In the genomic region with DNA sequence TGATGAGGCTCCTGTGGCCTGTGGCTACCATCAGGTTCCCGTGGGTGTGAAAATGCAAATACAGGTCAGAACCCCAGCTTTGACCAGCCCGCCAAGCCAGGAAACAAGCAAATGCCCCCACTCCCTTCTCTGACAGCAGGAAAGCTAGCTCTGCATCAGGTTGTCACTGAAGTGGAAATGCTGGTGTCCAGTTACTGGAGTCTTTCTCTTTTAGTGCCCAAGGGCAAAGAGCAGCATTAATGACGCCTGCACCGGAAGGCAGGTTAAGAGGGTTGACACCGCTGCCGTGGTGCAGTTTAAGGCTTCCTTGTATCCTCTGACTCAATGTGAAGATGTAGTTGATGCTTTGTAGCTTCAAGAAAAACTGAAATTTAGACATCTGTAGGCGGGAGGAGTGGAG, we compare ENCODE assay signal across 14 mouse cellular contexts.
DNase-seq lines count a peak whose midpoint lies in the region; ATAC-seq and TF ChIP-seq lines count a peak whose summit lies in the region.
"Had no signal": no experiment of that assay in that cellular context is flagged by ENCODE, and none has a peak within 500 bp of the region (broad histone marks: within the 10 kb centered on the region; RNA-seq: fewer than 3 reads in every experiment).

No protein-coding gene starts in this region.

- no peaks in the 10 kb centered on the region; the same call in none of the 2 replicates for H3K27me3 ChIP-seq in hindbrain, embryonic 10.5 days (ENCODE audit: insufficient read depth, poor library complexity, severe bottlenecking)
- no peaks in the 10 kb centered on the region for H3K27me3 ChIP-seq in hindbrain, embryonic 13.5 days
- no peaks in the 10 kb centered on the region for H3K27me3 ChIP-seq in midbrain, embryonic 13.5 days
- H3K27me3 ChIP-seq in hindbrain, postnatal 0 days (ENCODE audit: insufficient read depth, low read length): no peaks in the 10 kb centered on the region
- H3K27me3 ChIP-seq: forebrain, embryonic 15.5 days; lung, embryonic 15.5 days had no signal

- no peaks in the 10 kb centered on the region for H3K36me3 ChIP-seq in hindbrain, embryonic 10.5 days
- H3K36me3 ChIP-seq in hindbrain, embryonic 13.5 days: no peaks in the 10 kb centered on the region
- no peaks in the 10 kb centered on the region for H3K36me3 ChIP-seq in midbrain, embryonic 13.5 days
- no peaks in the 10 kb centered on the region for H3K36me3 ChIP-seq in hindbrain, postnatal 0 days (ENCODE audit: insufficient read depth, low read length)
- H3K36me3 ChIP-seq: forebrain, embryonic 15.5 days; liver, embryonic 12.5 days; lung, embryonic 15.5 days had no signal

- H3K27ac ChIP-seq in hindbrain, embryonic 10.5 days: no peak overlapping the region
- H3K27ac ChIP-seq in hindbrain, embryonic 13.5 days: no peak overlapping the region
- no peak overlapping the region for H3K27ac ChIP-seq in midbrain, embryonic 13.5 days
- H3K27ac ChIP-seq in hindbrain, postnatal 0 days: no peak overlapping the region
- H3K27ac ChIP-seq: forebrain, embryonic 15.5 days; liver, embryonic 12.5 days; lung, embryonic 15.5 days had no signal

- DNase-seq in hindbrain, embryonic 10.5 days (ENCODE audit: low spot score): peak; percentile 38
- DNase-seq in kidney, adult 18-20 months: peak; percentile 15
- peak; percentile 21 for DNase-seq in kidney, postnatal 14 days
- DNase-seq in left cerebral cortex, adult 8-10 months (ENCODE audit: low spot score in 2 of 2): no peak
- no peak for DNase-seq in hindbrain, postnatal 0 days (ENCODE audit: low spot score)
- DNase-seq in lung, postnatal 4 days: no peak
- DNase-seq: heart, adult 18-20 months; thymus, adult 2 months had no signal

- peaks cover 16% of the 10 kb centered on the region; the same call in 1 of the 2 replicates for H3K4me1 ChIP-seq in hindbrain, embryonic 10.5 days (replicated peaks)
- 0 out of 2 replicates have a peak, but pooled peaks cover 4% of the 10 kb centered on the region for H3K4me1 ChIP-seq in hindbrain, embryonic 13.5 days (replicated peaks)
- H3K4me1 ChIP-seq in midbrain, embryonic 13.5 days (replicated peaks): 0 out of 2 replicates have a peak, but pooled peaks cover 3% of the 10 kb centered on the region
- no peaks in the 10 kb centered on the region for H3K4me1 ChIP-seq in hindbrain, postnatal 0 days (ENCODE audit: insufficient read depth, low read length)
- H3K4me1 ChIP-seq: liver, embryonic 12.5 days; lung, embryonic 15.5 days had no signal

- ATAC-seq in hindbrain, embryonic 13.5 days (ENCODE audit: low FRiP score): no peak
- no peak for ATAC-seq in midbrain, embryonic 13.5 days
- ATAC-seq in hindbrain, postnatal 0 days: no peak
- ATAC-seq: forebrain, embryonic 15.5 days; inflammation-experienced regulatory T-cells, adult 6 months; liver, embryonic 12.5 days had no signal

- no peak for TF ChIP-seq CTCF in hindbrain, postnatal 0 days (IDR thresholded peaks at IDR 0.05; ENCODE audit: low read depth)

- 27% methylated on average over 7 of the region's 7 CpGs for WGBS in hindbrain, embryonic 10.5 days
- WGBS in hindbrain, embryonic 13.5 days: 32% methylated on average over 7 of the region's 7 CpGs
- WGBS in midbrain, embryonic 13.5 days: 40% methylated on average over 7 of the region's 7 CpGs
- 40% methylated on average over 7 of the region's 7 CpGs for WGBS in hindbrain, postnatal 0 days

- H3K9me3 ChIP-seq in hindbrain, embryonic 10.5 days: no peaks in the 10 kb centered on the region
- no peaks in the 10 kb centered on the region for H3K9me3 ChIP-seq in hindbrain, embryonic 13.5 days
- no peaks in the 10 kb centered on the region for H3K9me3 ChIP-seq in midbrain, embryonic 13.5 days
- H3K9me3 ChIP-seq in hindbrain, postnatal 0 days (ENCODE audit: low read length): no peaks in the 10 kb centered on the region
- H3K9me3 ChIP-seq: forebrain, embryonic 15.5 days; liver, embryonic 12.5 days; lung, embryonic 15.5 days had no signal

- H3K4me2 ChIP-seq in hindbrain, embryonic 13.5 days: no peak overlapping the region
- no peak overlapping the region for H3K4me2 ChIP-seq in midbrain, embryonic 13.5 days (replicated peaks)
- H3K4me2 ChIP-seq in hindbrain, postnatal 0 days (ENCODE audit: low read depth, low read length): no peak overlapping the region
- H3K4me2 ChIP-seq: forebrain, embryonic 15.5 days; liver, embryonic 12.5 days; lung, embryonic 15.5 days had no signal

- no peak overlapping the region for H3K4me3 ChIP-seq in hindbrain, embryonic 10.5 days
- H3K4me3 ChIP-seq in hindbrain, embryonic 13.5 days: no peak overlapping the region
- H3K4me3 ChIP-seq in midbrain, embryonic 13.5 days (replicated peaks): no peak overlapping the region
- H3K4me3 ChIP-seq in hindbrain, postnatal 0 days (ENCODE audit: low read length): no peak overlapping the region
- H3K4me3 ChIP-seq: forebrain, embryonic 15.5 days; liver, embryonic 12.5 days; lung, embryonic 15.5 days had no signal

- no peak overlapping the region for H3K9ac ChIP-seq in hindbrain, embryonic 13.5 days
- no peak overlapping the region for H3K9ac ChIP-seq in midbrain, embryonic 13.5 days (replicated peaks)
- no peak overlapping the region for H3K9ac ChIP-seq in hindbrain, postnatal 0 days (replicated peaks; ENCODE audit: low read length)
- H3K9ac ChIP-seq: forebrain, embryonic 15.5 days; liver, embryonic 12.5 days; lung, embryonic 15.5 days had no signal

Comparison
In these comparisons a context has a peak if more than half of its experiments do, and no peak if none do; other contexts are left out.
1. DNase-seq: peak in hindbrain, embryonic 10.5 days (single experiment), kidney, adult 18-20 months (single experiment) and kidney, postnatal 14 days (single experiment); none in left cerebral cortex, adult 8-10 months (0 of 2), hindbrain, postnatal 0 days (single experiment) and lung, postnatal 4 days (0 of 2).